Mouse (Mus musculus) intestine, postnatal 0 days (tissue): Measurements from ENCODE around the gene Ntn4. TPM values are rescaled to one million over a fixed set of nuclear protein-coding genes. Genes with fewer than 3 reads are reported as not detected.

ENCODE experiments used
- ATAC-seq: fragments of 200-750 bp; cut with Nextera tagmentation; 2 replicates; pipeline ENCODE4 v1.8.0; 2017; ENCODE audit warnings: mild to moderate bottlenecking, moderate TSS enrichment, moderate library complexity
- H3K27ac ChIP-seq: fragments of 300-500 bp; sonication (generic); 2 replicates; pipeline ENCODE4 v1.5.1; 2014; ENCODE audit warnings: mild to moderate bottlenecking, low read depth, low read length, moderate library complexity
- H3K27me3 ChIP-seq: fragments of 300-500 bp; sonication (generic); replicated peaks from 2 replicates; pipeline ENCODE4 v1.6.1; 2014; ENCODE audit warnings: low read length, mixed read lengths; ENCODE audit not compliant: control insufficient read depth, insufficient read depth
- H3K36me3 ChIP-seq: fragments of 300-500 bp; sonication (generic); 2 replicates; pipeline ENCODE4 v1.6.1; 2014; ENCODE audit warnings: mild to moderate bottlenecking, moderate library complexity; ENCODE audit not compliant: control insufficient read depth, insufficient read depth
- H3K4me1 ChIP-seq: fragments of 300-500 bp; sonication (generic); replicated peaks from 2 replicates; pipeline ENCODE4 v1.6.1; 2014; ENCODE audit warnings: antibody characterized with exemption, low read length, mixed read lengths; ENCODE audit not compliant: control insufficient read depth, insufficient read depth
- H3K4me2 ChIP-seq: fragments of 300-500 bp; sonication (generic); replicated peaks from 2 replicates; pipeline ENCODE4 v1.6.1; 2014; ENCODE audit warnings: low read depth, mild to moderate bottlenecking, moderate library complexity
- H3K4me3 ChIP-seq: fragments of 300-500 bp; sonication (generic); 2 replicates; pipeline ENCODE4 v1.5.1; 2014; ENCODE audit warnings: low read depth, low read length
- H3K9ac ChIP-seq: fragments of 300-500 bp; sonication (generic); 2 replicates; pipeline ENCODE4 v1.6.1; 2014; ENCODE audit warnings: mild to moderate bottlenecking, low read depth, low read length
- H3K9me3 ChIP-seq: fragments of 300-500 bp; sonication (generic); 2 replicates; pipeline ENCODE4 v1.6.1; 2016; ENCODE audit warnings: mixed run types; ENCODE audit not compliant: control insufficient read depth
- CTCF ChIP-seq: sonication (generic); IDR thresholded peaks from 2 replicates; pipeline ENCODE4 v1.5.1; 2016; ENCODE audit warnings: low read depth, mild to moderate bottlenecking, control low read depth, antibody characterized with exemption, moderate library complexity
- WGBS: fragments of 180-500 bp; shearing (Covaris S2); extraction: QIAGEN DNeasy Blood & Tissue Kit; methylation state at CpG from one replicate; pipeline ENCODE4 v1.1.7; 2014; 5-methylcytosine and 5-hydroxymethylcytosine counted together
- polyA plus RNA-seq: library from polyadenylated mRNA; unstranded; fragments of >200 nt; fragmentation: Nextera tagmentation; extraction: Ambion mirVana; gene quantifications from 2 replicates; pipeline ENCODE4 v1.2.1, GENCODE M21; 2015

Gene Ntn4
- polyA plus RNA-seq, 1 experiment from 2014 or later: 0.10 TPM

- no peak for TF ChIP-seq CTCF
- H3K27ac ChIP-seq: no peak overlapping the region
- WGBS: 64% methylated on average over 6 of the region's 6 CpGs
- H3K9ac ChIP-seq: no peak overlapping the region
- no peak for ATAC-seq
- H3K4me2 ChIP-seq: no peak overlapping the region
- no peak overlapping the region for H3K4me3 ChIP-seq
- H3K36me3 ChIP-seq: no peaks in the 10 kb centered on the region
- H3K27me3 ChIP-seq: no peaks in the 10 kb centered on the region
- H3K4me1 ChIP-seq: no peaks in the 10 kb centered on the region
- H3K9me3 ChIP-seq: no peaks in the 10 kb centered on the region
These were observed 102.1 kb downstream of the Ntn4 start for GRCm38 (mm10) chr10:93742598-93742997.

- Histone ChIP-seq H3K36me3 (no peaks in the 10 kb centered on the region), H3K27me3 (no peaks in the 10 kb centered on the region), H3K9me3 (no peaks in the 10 kb centered on the region), H3K4me3 (no peak overlapping the region), H3K9ac (no peak overlapping the region), H3K4me1 (no peaks in the 10 kb centered on the region), H3K27ac (no peak overlapping the region; the same call in 1 of the 2 replicates), H3K4me2 (0 out of 2 replicates have a peak overlapping the region, but pooled peaks have one; percentile 9)
- no peak for TF ChIP-seq CTCF
- 36% methylated on average over 21 of the region's 21 CpGs for WGBS
- peak; percentile 59; the same call in 1 of the 2 replicates for ATAC-seq
These were observed 109.0 kb downstream of the Ntn4 start for GRCm38 (mm10) chr10:93749267-93750192.

- ATAC-seq: no peak
- Histone ChIP-seq H3K27me3 (no peaks in the 10 kb centered on the region), H3K36me3 (no peaks in the 10 kb centered on the region), H3K9me3 (no peaks in the 10 kb centered on the region), H3K4me1 (no peaks in the 10 kb centered on the region), H3K27ac (no peak overlapping the region), H3K4me3 (no peak overlapping the region), H3K9ac (no peak overlapping the region), H3K4me2 (no peak overlapping the region)
- WGBS: 91% methylated on average over 14 of the region's 14 CpGs
- TF ChIP-seq CTCF: no peak
These were observed 110.8 kb downstream of the Ntn4 start for GRCm38 (mm10) chr10:93751302-93751701.

- no peaks in the 10 kb centered on the region for H3K4me1 ChIP-seq
- no peaks in the 10 kb centered on the region for H3K36me3 ChIP-seq
- ATAC-seq: no peak
- no peak for TF ChIP-seq CTCF
- WGBS: 87% methylated on average over 13 of the region's 13 CpGs
- no peak overlapping the region for H3K27ac ChIP-seq
- no peaks in the 10 kb centered on the region for H3K27me3 ChIP-seq
- no peak overlapping the region for H3K4me3 ChIP-seq
- no peak overlapping the region for H3K4me2 ChIP-seq
- H3K9me3 ChIP-seq: no peaks in the 10 kb centered on the region
- no peak overlapping the region for H3K9ac ChIP-seq
These were observed 113.4 kb downstream of the Ntn4 start for GRCm38 (mm10) chr10:93753711-93754391.

- Histone ChIP-seq H3K9ac (no peak overlapping the region), H3K4me3 (no peak overlapping the region), H3K4me2 (no peak overlapping the region), H3K4me1 (no peaks in the 10 kb centered on the region), H3K9me3 (no peaks in the 10 kb centered on the region), H3K36me3 (no peaks in the 10 kb centered on the region), H3K27me3 (no peaks in the 10 kb centered on the region), H3K27ac (no peak overlapping the region)
- 57% methylated on average over 10 of the region's 10 CpGs for WGBS
- no peak for TF ChIP-seq CTCF
- no peak for ATAC-seq
These were observed 115.7 kb downstream of the Ntn4 start for GRCm38 (mm10) chr10:93756211-93756610.

GRCm38 (mm10) chr10:93759644-93760043, 119.2 kb downstream of the Ntn4 start:
- H3K27me3 ChIP-seq: no peaks in the 10 kb centered on the region
- H3K4me1 ChIP-seq: no peaks in the 10 kb centered on the region
- H3K4me2 ChIP-seq: no peak overlapping the region
- no peaks in the 10 kb centered on the region for H3K9me3 ChIP-seq
- H3K9ac ChIP-seq: no peak overlapping the region
- TF ChIP-seq CTCF: no peak
- no peaks in the 10 kb centered on the region for H3K36me3 ChIP-seq
- ATAC-seq: peak; percentile 59; the same call in 1 of the 2 replicates
- 33% methylated on average over 4 of the region's 4 CpGs for WGBS
- no peak overlapping the region for H3K27ac ChIP-seq
- H3K4me3 ChIP-seq: no peak overlapping the region
